In genomic region chr10:119610279-119610895, GRCm38 (mm10) we compare ENCODE assay signal across 1 mouse cellular context.
A peak's percentile ranks its signal among the peaks of the same experiment; 100 is the strongest.
TF ChIP-seq lines count a peak whose summit lies in the region.

No protein-coding gene starts in this region.

TF ChIP-seq in CH12.LX, 34 proteins besides CTCF, POLR2A, EP300 and RAD21 (continued from another document):
- TF ChIP-seq ZC3H11A (IDR thresholded peaks at IDR 0.05; ENCODE audit: low read depth, low read length) (no peak), JUN (IDR thresholded peaks at IDR 0.05; ENCODE audit: insufficient read depth, low read depth, low read length) (no peak), CHD2 (IDR thresholded peaks at IDR 0.05; ENCODE audit: low read length) (no peak), ETS1 (conservative IDR thresholded peaks at IDR 0.05; ENCODE audit: low read depth, low read length) (0 out of 2 replicates have a peak, but pooled peaks have one; percentile 32), MXI1 (IDR thresholded peaks at IDR 0.05; ENCODE audit: low read depth, low read length) (no peak), BHLHE40 (IDR thresholded peaks at IDR 0.05; ENCODE audit: low read depth, low read length) (no peak), UBTF (IDR thresholded peaks at IDR 0.05; ENCODE audit: low read depth, low read length) (no peak), PAX5 (IDR thresholded peaks at IDR 0.05; ENCODE audit: low read length) (no peak), CHD1 (IDR thresholded peaks at IDR 0.05; ENCODE audit: low read depth, low read length) (no peak), NELFE (IDR thresholded peaks at IDR 0.05; ENCODE audit: low read depth, low read length) (no peak), GABPA (IDR thresholded peaks at IDR 0.05; ENCODE audit: insufficient replicate concordance, low read depth, low read length) (peak; percentile 46; the same call in 1 of the 2 replicates), NRF1 (IDR thresholded peaks at IDR 0.05; ENCODE audit: low read depth, low read length) (no peak), MAFK (IDR thresholded peaks at IDR 0.05; ENCODE audit: insufficient replicate concordance, low read length) (peak; percentile 52; the same call in 1 of the 2 replicates), MAZ (IDR thresholded peaks at IDR 0.05; ENCODE audit: low read depth, low read length) (no peak), USF2 (conservative IDR thresholded peaks at IDR 0.05; ENCODE audit: low read depth, low read length) (no peak), TCF12 (IDR thresholded peaks at IDR 0.05; ENCODE audit: low read depth, low read length) (no peak), ZNF384 (IDR thresholded peaks at IDR 0.05; ENCODE audit: low read depth, low read length) (no peak), KAT2A (IDR thresholded peaks at IDR 0.05; ENCODE audit: insufficient replicate concordance, low read length) (no peak)
